Mouse (Mus musculus) right cerebral cortex, postnatal 14 days (tissue): ENCODE measurements at regions not wholly inside any gene's neighbourhood (a gene's known extent, or its start where the extent isn't known, plus 50 kb on each side); places are given as distances from the start of the nearest gene placed in this dataset.

Experiments used
- DNase-seq: peaks from one replicate; pipeline ENCODE4 v3.0.0; 2022

DNA sequence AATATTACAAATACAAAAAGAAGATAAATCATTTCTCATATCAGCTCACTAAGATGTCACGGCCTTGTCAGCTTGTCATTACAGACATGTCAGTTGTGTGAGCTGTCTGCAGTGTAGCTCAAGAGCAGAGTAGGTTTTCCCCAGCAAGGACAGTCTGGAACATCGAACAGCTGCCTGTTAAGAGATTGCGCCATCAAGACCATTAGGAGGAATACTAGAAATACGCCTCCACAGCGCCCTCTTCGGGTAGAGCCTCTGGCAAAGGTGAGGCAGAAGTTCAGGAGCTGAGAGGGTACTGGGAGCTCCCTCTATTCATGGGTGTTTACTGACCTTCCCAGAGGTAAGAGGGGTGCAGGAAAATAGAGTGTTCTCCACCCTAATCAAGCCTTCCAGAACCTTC lies 327.0 kb downstream of the Pax1 start:
- peak; percentile 41 for DNase-seq

DNA sequence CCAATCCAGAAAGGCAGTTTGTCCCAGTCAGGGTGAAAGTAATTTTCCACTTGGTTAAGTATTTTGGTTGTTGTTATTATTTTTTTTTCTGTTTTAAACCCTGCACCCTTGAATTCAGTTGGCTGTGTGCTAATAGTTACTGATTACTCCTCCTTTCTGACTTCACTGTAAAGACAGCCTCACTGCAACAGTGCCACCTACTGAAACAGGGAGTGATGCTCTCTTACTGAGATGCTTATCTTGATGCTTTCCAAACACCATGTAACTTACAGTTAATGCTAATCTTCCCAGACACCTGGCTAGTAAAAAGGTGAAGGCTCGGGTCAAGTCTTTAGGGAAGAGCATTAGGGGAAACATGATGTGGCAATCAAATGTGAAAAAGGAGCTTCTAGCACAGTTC lies 294.9 kb downstream of the Pax1 start:
- DNase-seq: peak; percentile 19

DNA sequence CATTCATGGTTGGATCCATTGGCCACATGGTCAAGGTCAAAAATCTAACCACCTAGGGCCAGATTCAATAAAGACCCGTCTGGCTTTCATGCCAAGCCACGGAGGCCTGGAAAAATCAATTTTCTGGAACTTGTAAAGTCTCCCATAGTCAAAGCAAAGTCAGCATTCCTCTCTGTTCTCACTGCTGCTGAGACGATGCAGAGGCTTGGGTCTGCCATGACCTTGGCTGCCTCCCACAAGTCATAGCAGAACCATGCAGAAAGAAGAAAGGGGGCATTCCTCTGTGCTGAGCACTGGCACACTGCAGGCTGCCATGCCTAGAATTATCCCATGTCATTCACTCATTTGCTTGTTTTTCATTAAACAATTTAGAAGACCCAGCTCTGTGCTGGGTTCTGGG lies 288.5 kb downstream of the Pax1 start:
- no peak for DNase-seq

DNA sequence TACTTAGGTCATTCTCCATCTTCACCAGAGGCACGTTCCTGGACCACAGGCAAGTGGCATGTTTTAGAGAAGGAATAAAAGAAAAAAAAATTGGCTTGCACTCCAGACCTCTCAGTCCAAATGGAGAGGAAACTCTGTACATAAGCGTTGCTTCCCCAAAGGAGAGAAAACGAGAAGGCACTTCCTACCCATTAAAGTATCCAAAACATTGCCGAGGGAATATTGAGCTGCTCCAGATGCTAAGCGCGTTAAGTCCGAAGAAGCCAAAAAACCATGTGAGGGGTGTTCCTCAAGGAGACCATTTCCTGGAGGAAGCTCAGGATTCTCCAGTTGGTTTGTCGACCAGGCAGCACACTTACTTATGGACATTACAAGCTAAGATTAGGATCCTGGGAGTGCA lies 286.2 kb downstream of the Pax1 start:
- no peak for DNase-seq

DNA sequence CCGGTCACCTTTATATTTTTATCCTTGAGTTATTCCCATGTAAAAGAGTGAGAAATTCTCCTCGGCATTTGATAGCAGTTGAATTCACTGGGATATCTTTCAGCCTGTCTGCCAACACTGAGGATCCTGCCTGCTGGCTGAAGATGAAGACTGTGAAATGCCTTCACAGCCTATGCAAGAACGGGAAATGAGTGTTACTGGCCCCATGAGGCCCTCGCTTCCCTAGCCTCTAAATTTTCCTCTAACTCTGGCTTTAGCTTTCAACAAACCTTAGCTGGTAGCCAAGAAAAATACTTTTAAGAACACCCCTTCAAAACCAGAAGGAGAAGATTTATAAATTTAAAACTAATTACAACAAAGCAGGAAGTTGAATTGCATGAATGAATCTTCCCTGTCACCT lies 285.8 kb downstream of the Pax1 start:
- DNase-seq: no peak

DNA sequence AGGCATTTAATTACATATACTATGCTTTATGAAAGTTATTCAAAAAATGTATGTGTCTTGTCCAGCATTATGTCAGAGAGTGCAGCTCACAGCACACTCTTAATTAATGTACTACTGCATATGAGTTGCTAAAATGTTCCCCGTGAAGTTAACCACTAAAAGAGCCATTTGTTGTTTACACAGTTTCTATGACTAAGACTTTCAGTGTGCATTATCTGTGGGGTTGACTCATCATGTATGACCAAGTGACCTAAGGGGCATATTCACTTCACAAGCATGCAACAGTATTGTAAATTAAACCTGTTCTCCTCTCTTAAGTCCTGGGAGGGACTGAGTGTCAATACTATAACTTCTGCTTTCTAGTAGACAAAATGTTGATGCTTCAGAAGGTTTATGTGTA lies 276.2 kb downstream of the Pax1 start:
- DNase-seq: no peak

DNA sequence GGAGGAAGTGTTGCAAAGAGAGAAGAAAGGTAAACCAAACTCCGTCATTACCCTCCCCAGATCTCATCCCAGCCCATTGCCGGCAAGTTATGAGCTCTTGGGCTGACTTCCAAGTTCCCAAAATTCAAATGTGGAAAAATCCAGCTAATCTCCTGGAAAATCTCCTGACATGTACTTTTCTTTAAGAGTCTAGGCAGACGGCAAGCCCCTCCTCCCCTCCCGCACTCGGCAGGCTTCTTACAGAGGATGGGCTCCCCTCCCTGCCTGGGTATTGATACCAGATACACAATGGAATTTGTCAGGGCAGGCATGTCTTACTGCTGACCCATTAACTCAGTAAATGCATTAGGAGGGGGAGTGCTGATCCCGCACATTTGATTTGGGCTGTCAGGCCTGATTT lies 271.0 kb downstream of the Pax1 start:
- no peak for DNase-seq

DNA sequence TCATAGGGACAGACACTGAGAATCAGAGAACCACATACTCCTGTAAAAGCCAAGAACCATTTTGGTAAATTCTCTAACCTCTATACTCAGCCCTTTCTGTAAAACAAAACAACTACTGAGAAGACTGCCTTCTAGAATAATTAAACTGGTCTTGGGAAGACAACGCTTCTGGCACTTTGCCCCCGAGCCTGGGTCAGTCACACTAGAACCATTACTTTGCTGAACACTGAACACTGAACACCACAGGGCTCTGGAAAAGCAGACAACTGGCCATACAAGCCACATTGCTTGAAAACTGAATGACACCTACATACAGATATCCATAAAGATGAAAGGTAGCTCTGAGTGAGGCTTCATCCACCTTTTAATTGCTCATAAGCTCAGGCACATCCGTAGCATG lies 268.0 kb downstream of the Pax1 start:
- DNase-seq: no peak

DNA sequence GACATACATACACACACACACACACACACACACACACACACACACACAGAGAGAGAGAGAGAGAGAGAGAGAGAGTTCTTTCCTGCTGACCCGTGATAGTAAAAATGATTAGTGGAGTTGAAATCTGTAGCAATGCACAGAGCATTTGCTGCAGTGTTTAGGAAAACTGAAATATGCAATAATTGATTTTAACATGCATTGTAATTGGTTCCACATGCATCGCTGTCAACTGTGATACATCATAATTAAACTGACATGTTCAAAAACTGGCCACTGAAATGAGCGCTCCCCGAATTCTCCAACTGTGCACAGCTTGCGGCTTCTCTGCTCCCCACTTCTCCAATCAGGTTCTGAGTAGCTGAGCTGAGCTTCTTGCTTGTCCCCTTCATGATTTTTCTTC lies 265.4 kb downstream of the Pax1 start:
- no peak for DNase-seq

DNA sequence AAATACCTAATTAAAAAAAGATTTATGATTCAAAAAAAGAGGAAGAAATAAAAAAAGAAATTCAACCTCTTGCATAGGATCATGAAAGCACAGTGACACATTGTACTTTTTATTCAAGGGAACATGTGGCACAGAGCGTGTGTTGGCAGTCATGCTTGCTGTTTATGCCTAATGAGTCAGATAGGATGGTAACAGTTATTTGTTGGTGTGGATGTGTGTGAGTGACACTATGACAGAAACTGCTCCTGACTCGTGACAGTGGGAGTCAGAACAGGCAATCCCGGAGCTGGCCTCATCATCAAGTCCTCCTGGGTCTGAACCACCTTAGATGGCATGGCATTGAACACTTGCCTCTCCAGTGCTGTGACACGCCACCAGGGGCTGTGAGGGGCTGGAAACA lies 261.4 kb downstream of the Pax1 start:
- DNase-seq: no peak

DNA sequence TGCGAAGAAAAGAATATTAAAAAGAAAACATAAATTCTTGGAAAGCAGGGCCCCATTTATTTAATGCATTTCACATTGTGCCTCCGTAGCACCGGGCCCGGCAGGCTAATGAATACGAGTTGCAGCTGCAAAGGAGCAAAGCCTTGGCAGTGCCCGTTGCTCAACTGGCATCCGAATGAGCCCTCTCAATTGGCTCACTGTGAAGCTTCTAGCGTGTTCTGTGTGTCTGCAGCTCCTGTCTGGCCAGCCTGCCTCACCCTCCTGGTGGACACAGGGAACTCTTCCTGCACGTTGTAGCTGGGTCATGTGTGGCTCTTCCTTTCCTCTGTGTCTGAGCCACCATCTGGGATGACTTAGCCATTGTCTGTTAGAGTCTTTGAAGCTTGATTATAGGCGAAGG lies 256.1 kb downstream of the Pax1 start:
- DNase-seq: peak; percentile 22

DNA sequence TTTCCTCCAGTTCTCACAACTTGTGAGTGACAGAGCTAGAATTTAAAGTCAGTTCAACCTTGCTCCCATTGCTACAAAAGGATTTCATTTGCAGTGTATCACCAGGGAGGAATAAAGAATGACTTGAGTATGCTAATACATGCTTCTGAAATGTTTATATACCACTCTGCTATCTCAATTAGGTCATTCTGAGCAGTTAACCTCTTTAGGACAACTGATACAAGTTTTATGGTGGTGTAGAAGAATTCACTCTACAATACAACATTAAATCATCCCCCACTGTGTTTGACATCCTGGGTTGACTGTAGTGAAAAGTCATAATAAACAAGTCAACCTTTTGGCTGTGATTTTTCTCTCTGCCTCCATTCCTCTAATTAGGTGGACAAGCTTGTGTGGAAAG lies 248.6 kb downstream of the Pax1 start:
- no peak for DNase-seq

DNA sequence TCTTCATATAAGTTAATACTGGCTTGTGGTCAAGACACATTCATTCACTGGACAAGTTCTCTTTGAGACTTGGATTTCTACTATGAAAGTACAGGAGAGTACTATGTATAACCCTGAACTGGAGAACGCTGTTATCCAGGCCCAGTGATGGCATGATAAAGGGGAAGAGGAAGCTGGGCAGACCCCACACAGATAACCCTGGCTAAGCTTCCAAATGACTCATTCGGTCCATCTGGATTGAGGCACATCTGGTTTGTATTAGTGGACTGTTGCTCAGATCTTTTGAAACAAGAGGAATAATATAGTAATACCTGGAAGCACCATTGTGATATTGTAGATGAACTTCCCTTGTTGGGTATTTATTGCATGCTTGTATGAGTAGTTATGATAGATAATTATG lies 239.9 kb downstream of the Pax1 start:
- DNase-seq: no peak

DNA sequence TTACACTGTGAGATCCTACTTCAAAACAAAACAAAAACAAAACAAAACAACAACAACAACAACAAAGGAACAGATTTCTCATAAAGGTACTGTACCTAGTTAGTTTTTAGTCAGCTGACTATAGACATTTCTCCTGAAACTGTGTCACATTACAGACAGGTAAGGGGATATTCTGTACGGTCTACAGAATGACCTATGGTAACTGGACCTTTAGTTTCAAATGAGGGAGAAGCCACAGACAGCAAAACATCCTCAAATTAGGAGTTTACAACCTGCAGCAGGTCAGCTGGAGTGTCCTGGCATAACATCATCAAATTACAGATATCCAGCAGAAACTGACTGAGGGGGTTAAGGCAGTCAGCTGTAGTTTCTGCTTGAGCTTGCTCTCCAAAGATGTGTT lies 210.7 kb downstream of the Pax1 start:
- DNase-seq: no peak

DNA sequence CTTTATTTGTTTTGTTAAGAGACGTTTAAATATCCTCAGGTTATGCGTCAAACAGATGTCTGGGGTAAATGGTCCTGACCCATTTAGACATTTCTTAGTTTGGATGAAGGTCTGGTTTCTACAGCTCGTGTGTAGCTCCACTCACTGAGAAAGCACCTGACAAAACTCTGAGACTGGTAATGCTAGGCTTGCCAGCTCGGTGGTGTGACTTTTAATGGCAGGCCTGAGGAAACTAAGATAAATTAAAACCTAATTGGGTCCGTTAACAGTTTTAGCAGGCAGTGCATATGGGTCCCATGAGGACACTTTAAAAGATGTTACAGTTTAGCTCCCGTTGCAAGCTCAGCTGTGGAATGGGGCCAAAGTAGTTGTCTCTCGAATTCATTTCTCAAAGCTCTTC lies 199.5 kb downstream of the Pax1 start:
- DNase-seq: no peak

DNA sequence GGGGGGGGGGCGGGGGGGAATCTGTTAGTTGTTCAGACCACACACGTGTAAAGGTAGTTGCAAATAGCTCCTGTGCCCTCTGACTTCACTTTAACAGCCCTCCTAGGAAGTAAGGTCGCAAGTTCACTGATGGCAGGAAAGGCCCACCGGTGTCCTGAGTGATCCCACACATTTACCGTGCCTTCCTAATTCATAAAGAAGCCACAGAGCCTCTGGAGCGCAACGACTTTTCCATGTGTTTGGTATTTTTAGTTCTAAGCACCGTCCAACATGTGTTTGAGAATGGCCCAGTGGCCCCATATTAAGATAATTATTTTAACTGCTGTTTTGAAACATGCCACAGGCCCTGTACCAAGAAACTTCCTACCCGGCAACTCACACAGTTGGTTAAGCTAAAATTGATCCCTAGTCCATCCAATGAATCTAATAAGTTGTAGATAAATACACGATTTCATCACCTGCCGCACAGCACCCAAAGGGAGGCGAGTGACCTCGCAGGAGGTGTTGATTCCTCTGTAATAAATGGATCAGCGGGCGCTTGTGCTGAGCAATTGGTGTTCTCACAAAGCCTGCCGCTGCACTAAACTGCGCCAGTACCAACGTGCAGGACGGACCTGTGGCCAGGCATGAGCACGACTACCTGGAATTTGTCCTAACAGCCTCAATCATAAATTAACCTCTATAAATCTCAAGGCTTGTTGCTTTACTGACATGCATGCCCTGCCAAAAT lies 198.9 kb downstream of the Pax1 start:
- DNase-seq: no peak

DNA sequence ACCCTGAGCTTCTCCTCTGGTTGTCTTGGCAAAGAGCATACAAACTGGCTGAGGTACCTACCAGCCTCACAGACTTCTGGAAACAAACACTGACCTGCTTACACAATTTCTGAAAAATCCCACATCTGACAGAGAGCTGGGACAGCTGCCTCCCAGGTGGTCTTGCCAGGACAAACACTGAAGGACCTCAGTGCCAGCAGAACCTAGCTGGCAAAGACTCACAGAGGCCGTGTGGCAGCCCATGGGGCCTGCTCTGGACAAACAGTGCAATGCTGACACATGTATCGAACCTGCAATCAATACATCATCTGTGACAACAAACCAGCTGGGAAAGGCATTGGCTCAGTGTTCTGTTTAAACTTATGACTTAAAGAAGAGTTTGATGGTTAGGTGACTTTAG lies 167.4 kb downstream of the Pax1 start:
- DNase-seq: no peak

DNA sequence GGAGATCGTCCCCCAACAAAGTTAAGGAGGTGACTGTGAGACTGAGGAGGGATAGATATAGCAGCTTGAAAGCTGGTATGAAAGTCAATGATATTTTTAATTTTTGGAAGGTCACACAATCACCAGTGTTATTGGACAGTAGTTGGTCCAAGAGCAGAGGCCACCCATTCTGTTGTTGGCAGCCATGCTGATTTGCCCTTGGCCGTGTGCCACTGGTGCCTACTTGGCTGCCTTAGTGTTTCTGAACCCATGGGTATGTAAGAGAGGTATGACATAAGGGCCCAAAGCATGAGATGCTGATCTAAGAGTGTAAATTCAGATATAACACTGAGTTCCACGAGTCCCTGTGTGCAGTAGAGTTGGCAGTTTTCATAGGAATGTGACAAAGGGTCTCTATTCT lies 153.7 kb downstream of the Pax1 start:
- DNase-seq: peak; percentile 4

DNA sequence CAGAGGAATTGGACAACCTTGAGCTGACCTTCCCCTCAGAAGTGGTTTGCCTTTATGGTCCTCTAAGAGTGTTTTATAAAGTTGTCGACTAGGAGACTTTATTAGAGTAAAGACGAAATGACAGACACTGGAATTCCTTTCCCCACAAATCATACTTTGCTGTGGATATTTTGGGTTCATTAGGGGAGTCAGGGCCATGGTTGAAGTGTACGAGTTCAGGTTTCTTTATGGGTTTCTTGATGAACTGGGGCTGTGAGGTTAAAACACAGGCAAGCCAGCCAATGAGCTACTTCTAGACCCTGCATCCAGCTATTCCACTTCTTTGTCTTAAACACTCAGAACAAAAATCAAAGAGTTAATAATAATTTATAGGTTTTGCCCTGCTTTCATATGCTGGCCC lies 153.0 kb downstream of the Pax1 start:
- DNase-seq: no peak

DNA sequence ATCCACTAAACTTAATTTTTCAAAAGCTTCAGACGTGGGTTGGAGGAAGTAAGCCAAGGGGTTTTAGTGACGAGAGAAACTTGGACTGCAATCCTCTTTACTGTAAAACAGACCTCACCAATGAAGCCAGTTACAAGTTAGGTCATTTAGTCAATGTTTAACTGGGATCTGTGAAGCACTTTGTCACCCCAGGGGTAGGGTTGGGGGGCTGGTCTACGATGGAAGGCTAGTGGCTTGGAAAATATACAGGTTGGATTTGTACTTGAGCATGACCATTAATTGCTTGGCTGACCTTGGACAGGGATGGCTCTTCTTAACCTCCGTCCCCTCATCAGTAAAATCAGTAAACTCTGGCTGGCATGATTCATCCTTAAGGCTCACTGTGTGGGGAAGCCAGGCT lies 142.2 kb downstream of the Pax1 start:
- no peak for DNase-seq

DNA sequence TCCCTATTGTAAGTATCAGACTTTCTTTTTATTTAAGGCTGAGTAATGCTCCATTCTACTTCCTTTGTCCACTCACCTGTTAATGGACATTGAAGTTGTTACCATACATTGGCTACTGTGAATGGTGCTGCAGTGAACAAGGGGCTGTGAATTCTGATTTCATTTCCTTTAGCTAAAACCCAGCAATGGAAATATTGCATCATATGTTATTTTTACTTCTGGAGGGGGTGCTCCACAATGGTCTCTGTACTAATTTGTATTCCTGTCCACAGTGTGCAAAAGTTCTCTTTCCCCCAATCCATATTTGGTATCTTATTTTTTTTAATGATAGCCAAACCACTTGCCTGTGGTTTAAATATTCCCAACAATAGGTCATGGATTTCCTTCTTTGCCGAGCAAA lies 137.0 kb downstream of the Pax1 start:
- DNase-seq: no peak

DNA sequence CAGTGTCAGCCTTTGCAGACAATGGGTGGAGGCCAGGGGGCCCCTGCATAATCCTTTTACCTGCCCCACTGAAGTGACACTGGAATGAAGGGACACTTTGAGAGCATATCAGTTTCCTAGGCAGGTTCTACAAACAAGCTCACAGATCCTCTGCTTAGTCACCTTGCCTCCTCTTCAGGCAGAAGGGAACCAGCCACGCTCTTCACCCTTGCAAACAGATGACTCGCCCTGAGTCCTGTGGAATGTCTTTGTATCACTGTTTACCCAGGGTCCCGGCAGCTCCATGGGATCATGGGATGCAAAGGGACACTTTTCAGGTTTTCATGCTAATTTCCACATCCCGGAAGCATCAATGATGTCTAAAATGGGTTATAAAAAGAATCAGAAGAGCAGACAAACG lies 94.2 kb downstream of the Pax1 start:
- no peak for DNase-seq

DNA sequence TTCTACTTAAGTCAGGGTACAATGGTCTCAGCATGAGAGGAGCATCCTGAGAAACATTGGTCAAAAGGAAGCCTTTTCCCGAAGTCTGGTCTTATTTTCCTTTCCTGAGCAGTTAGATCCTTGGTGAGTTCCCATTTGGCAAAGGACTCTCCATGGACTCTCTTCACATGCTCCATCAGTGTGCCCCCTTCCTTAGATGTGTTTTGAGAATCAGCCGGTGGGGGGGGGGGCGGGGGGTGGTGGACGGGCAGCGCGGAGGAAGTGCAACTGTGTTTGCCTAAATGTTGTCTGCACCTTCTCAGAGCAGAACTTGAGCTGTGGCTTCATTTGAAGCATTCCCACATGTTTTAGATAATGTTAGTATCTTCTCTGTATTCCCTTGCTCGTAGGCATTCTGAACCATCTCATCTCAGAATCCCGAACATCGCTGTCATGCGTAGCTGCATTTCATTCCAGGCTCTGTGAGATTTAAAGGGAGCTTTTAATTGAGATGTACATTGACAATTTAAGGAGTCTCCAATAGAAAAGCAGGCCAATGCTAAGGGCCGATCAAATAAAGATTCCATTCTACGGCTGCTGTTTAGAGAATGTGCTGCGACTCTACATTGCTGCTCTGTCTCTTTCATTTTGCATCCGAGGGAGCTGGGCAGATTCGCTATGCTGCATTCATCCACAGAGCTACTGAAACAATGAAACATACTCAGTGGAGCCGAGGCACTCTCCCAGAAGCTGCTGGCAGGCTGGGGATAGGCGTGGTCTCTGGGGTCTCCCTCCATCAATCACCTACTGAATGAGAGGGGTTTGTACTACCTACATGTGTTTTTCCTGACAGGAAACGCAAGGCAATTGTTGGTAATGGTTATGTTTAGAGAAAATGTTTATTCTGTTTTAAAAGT lies 92.9 kb downstream of the Pax1 start:
- peak; percentile 17 for DNase-seq
